In genomic region chr1:84524413-84524812, GRCm38 (mm10) we compare ENCODE assay signal across 23 mouse cellular contexts.
"Had no signal": no experiment of that assay in that cellular context is flagged by ENCODE, and none has a peak within 500 bp of the region (broad histone marks: within the 10 kb centered on the region; RNA-seq: fewer than 3 reads in every experiment).

No protein-coding gene starts in this region.

- H3K36me3 ChIP-seq: liver, embryonic 12.5 days; liver, embryonic 15.5 days; lung, embryonic 15.5 days; midbrain, embryonic 10.5 days; midbrain, embryonic 13.5 days had no signal

- H3K27me3 ChIP-seq: liver, embryonic 12.5 days; liver, embryonic 15.5 days; lung, embryonic 15.5 days; megakaryocyte, embryonic 14.5 days; midbrain, embryonic 13.5 days had no signal

- H3K4me2 ChIP-seq: liver, embryonic 12.5 days; liver, embryonic 15.5 days; lung, embryonic 15.5 days; midbrain, embryonic 13.5 days had no signal

- H3K9ac ChIP-seq: liver, embryonic 12.5 days; liver, embryonic 15.5 days; lung, embryonic 15.5 days; midbrain, embryonic 13.5 days had no signal

- H3K4me3 ChIP-seq: layer of hippocampus, adult 2 months; liver, embryonic 12.5 days; liver, embryonic 15.5 days; lung, embryonic 15.5 days; megakaryocyte, embryonic 14.5 days; midbrain, embryonic 10.5 days; midbrain, embryonic 13.5 days; myocyte had no signal

- H3K27ac ChIP-seq: kidney, postnatal 0 days; layer of hippocampus, adult 2 months; liver, embryonic 12.5 days; liver, embryonic 15.5 days; lung, embryonic 15.5 days; midbrain, embryonic 10.5 days; midbrain, embryonic 13.5 days had no signal

- DNase-seq: kidney, adult 18-20 months; kidney, adult 9 months; kidney, postnatal 25 days; layer of hippocampus, adult 9-11 months; liver; lung, adult 18-20 months; lung, postnatal 10 days; lung, postnatal 36 days; retina, postnatal 1 day; right cerebral cortex, postnatal 25 days; thymus, adult 2 months; thymus, postnatal 25 days had no signal

- H3K4me1 ChIP-seq: liver, embryonic 12.5 days; liver, embryonic 15.5 days; megakaryocyte, embryonic 14.5 days; midbrain, embryonic 10.5 days; midbrain, embryonic 13.5 days had no signal

- H3K9me3 ChIP-seq: liver, embryonic 12.5 days; liver, embryonic 15.5 days; lung, embryonic 15.5 days; midbrain, embryonic 10.5 days; midbrain, embryonic 13.5 days had no signal

- ATAC-seq: intestine, embryonic 16.5 days; liver, embryonic 12.5 days; midbrain, embryonic 13.5 days; midbrain, embryonic 16.5 days had no signal
